Mouse (Mus musculus): ENCODE measurements around the gene Atxn2. TPM values are rescaled to one million over a fixed set of nuclear protein-coding genes. Genes with fewer than 3 reads are reported as not detected.

The Atxn2 gene
- total and polyA plus RNA-seq, 3 experiments, result 7.7 to 58.4 (median 8.3) TPM

DNA sequence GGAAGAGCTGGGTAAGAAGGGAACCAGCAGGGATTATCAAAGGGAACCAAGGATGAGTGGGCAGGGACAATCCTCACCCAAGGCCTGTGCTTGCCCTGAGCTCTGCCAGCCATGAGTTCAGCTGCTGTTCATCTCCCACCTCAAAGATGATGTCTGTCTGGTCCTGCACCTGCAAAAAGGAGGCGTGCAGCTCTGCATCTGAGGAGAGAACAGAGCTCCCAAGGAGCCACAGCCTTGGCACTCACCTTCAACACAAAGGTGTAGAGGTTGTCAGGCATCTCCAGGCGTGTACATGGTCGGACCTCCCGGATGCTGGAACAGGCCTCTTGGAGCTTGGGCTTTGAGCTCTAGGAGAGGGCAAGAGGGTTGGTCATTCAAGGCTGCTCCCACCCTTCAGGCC lies 107.7 kb downstream of the Atxn2 start:
- H3K4me1 ChIP-seq (ENCODE audit: control insufficient read depth in 1 of 2, insufficient read depth in 2 of 2), result peaks cover 11 to 32% of the 10 kb centered on the region in 2 experiments
- H3K4me3 ChIP-seq (replicated peaks in 1 of 3; ENCODE audit: low read depth in 2 of 3, low read length in 2 of 3, poor library complexity in 1 of 3), result no peak overlapping the region
- TF ChIP-seq USF2 (conservative IDR thresholded peaks at IDR 0.05; ENCODE audit: low read depth, low read length), result no peak
- TF ChIP-seq MXI1 (IDR thresholded peaks at IDR 0.05; ENCODE audit: low read depth, low read length), result no peak
- TF ChIP-seq NELFE (IDR thresholded peaks at IDR 0.05; ENCODE audit: low read depth, low read length), result no peak
- 0 out of 2 replicates have a peak, but pooled peaks have one; percentile 35 for TF ChIP-seq POLR2A (IDR thresholded peaks at IDR 0.05; ENCODE audit: low read depth, low read length)
- no peak overlapping the region for H3K4me2 ChIP-seq (ENCODE audit: insufficient read depth, low read depth, poor library complexity, severe bottlenecking)
- peaks cover 90 to 98% of the 10 kb centered on the region in 2 experiments for H3K36me3 ChIP-seq (replicated peaks in 1 of 2; ENCODE audit: control insufficient read depth in 1 of 2, insufficient read depth in 1 of 2, low read length in 1 of 2)
- dilution Hi-C loops (cut with MboI; ENCODE audit: extremely low pct_ligation_motif_present, extremely low pct_unique_long_range_greater_than_20kb, low sequenced_read_pairs), result no loop called here
- no peaks in the 10 kb centered on the region for H3K27me3 ChIP-seq (replicated peaks)
- in situ Hi-C loops (cut with MboI; ENCODE audit: low pct_ligation_motif_present, low pct_unique_long_range_greater_than_20kb, low sequenced_read_pairs), result no loop called here
- no peak for DNase-seq (ENCODE audit: extremely low read depth)
- H3K79me2 ChIP-seq (replicated peaks; ENCODE audit: control insufficient read depth, extremely low read depth, insufficient read depth, poor library complexity, severe bottlenecking), result peaks cover 28% of the 10 kb centered on the region
- no peaks in the 10 kb centered on the region for H3K9me3 ChIP-seq (replicated peaks; ENCODE audit: low read length)
- no peak overlapping the region for H3K27ac ChIP-seq (ENCODE audit: insufficient read depth, low read depth)
- no peak overlapping the region for H3K9ac ChIP-seq (ENCODE audit: insufficient read depth, low read depth)

- Histone ChIP-seq H3K4me3 (replicated peaks in 1 of 3; ENCODE audit: low read depth in 2 of 3, low read length in 2 of 3, poor library complexity in 1 of 3) (no peak overlapping the region), H3K27ac (ENCODE audit: insufficient read depth, low read depth) (no peak overlapping the region), H3K4me2 (ENCODE audit: insufficient read depth, low read depth, poor library complexity, severe bottlenecking) (no peak overlapping the region), H3K79me2 (replicated peaks; ENCODE audit: control insufficient read depth, extremely low read depth, insufficient read depth, poor library complexity, severe bottlenecking) (peaks cover 35% of the 10 kb centered on the region), H3K9me3 (replicated peaks; ENCODE audit: low read length) (no peaks in the 10 kb centered on the region), H3K27me3 (replicated peaks) (no peaks in the 10 kb centered on the region), H3K4me1 (ENCODE audit: control insufficient read depth in 1 of 2, insufficient read depth in 2 of 2) (peaks cover 18 to 39% of the 10 kb centered on the region in 2 experiments), H3K36me3 (replicated peaks in 1 of 2; ENCODE audit: control insufficient read depth in 1 of 2, insufficient read depth in 1 of 2, low read length in 1 of 2) (peaks cover 91 to 98% of the 10 kb centered on the region in 2 experiments), H3K9ac (ENCODE audit: insufficient read depth, low read depth) (no peak overlapping the region)
- in situ Hi-C loops (cut with MboI; ENCODE audit: low pct_ligation_motif_present, low pct_unique_long_range_greater_than_20kb, low sequenced_read_pairs), result no loop called here
- TF ChIP-seq JUND (conservative IDR thresholded peaks at IDR 0.05; ENCODE audit: low read depth, low read length), result no peak
- TF ChIP-seq RCOR1 (conservative IDR thresholded peaks at IDR 0.05; ENCODE audit: low read depth, low read length), result no peak
- no peak for TF ChIP-seq USF1 (IDR thresholded peaks at IDR 0.05; ENCODE audit: low read depth, low read length)
- dilution Hi-C loops (cut with MboI; ENCODE audit: extremely low pct_ligation_motif_present, extremely low pct_unique_long_range_greater_than_20kb, low sequenced_read_pairs), result no loop called here
- no peak for DNase-seq (ENCODE audit: extremely low read depth)
Observed at GRCm38 (mm10) chr5:121819559-121819958, 108.4 kb downstream of the Atxn2 start.

GRCm38 (mm10) chr5:121820161-121820560 lies 109.0 kb downstream of the Atxn2 start:
- peaks cover 92 to 100% of the 10 kb centered on the region in 2 experiments for H3K36me3 ChIP-seq (replicated peaks in 1 of 2; ENCODE audit: control insufficient read depth in 1 of 2, insufficient read depth in 1 of 2, low read length in 1 of 2)
- peaks cover 20 to 45% of the 10 kb centered on the region in 2 experiments for H3K4me1 ChIP-seq (ENCODE audit: control insufficient read depth in 1 of 2, insufficient read depth in 2 of 2)
- H3K4me3 ChIP-seq (replicated peaks in 1 of 3; ENCODE audit: low read depth in 2 of 3, low read length in 2 of 3, poor library complexity in 1 of 3), result no peak overlapping the region
- TF ChIP-seq ZMIZ1 (IDR thresholded peaks at IDR 0.05; ENCODE audit: low read depth, low read length) (peak; percentile 27; the same call in 1 of the 2 replicates), UBTF (IDR thresholded peaks at IDR 0.05; ENCODE audit: low read depth, low read length) (no peak)
- peaks cover 41% of the 10 kb centered on the region for H3K79me2 ChIP-seq (replicated peaks; ENCODE audit: control insufficient read depth, extremely low read depth, insufficient read depth, poor library complexity, severe bottlenecking)
- no peaks in the 10 kb centered on the region for H3K9me3 ChIP-seq (replicated peaks; ENCODE audit: low read length)
- H3K27ac ChIP-seq (ENCODE audit: insufficient read depth, low read depth), result no peak overlapping the region
- H3K9ac ChIP-seq (ENCODE audit: insufficient read depth, low read depth), result no peak overlapping the region
- dilution Hi-C loops (cut with MboI; ENCODE audit: extremely low pct_ligation_motif_present, extremely low pct_unique_long_range_greater_than_20kb, low sequenced_read_pairs) (no loop called here), in situ Hi-C loops (cut with MboI; ENCODE audit: low pct_ligation_motif_present, low pct_unique_long_range_greater_than_20kb, low sequenced_read_pairs) (no loop called here)
- H3K27me3 ChIP-seq (replicated peaks), result no peaks in the 10 kb centered on the region
- DNase-seq (ENCODE audit: extremely low read depth), result no peak
- H3K4me2 ChIP-seq (ENCODE audit: insufficient read depth, low read depth, poor library complexity, severe bottlenecking), result no peak overlapping the region

All from CH12.LX (cell line).